Mouse (Mus musculus): ENCODE measurements around the gene Fgr. TPM values are rescaled to one million over a fixed set of nuclear protein-coding genes. Genes with fewer than 3 reads are reported as not detected.
A peak's percentile ranks its signal among the peaks of the same experiment; 100 is the strongest.

The Fgr gene
- polyA plus RNA-seq, 1 experiment from 2014 or later = 0.15 TPM

DNA sequence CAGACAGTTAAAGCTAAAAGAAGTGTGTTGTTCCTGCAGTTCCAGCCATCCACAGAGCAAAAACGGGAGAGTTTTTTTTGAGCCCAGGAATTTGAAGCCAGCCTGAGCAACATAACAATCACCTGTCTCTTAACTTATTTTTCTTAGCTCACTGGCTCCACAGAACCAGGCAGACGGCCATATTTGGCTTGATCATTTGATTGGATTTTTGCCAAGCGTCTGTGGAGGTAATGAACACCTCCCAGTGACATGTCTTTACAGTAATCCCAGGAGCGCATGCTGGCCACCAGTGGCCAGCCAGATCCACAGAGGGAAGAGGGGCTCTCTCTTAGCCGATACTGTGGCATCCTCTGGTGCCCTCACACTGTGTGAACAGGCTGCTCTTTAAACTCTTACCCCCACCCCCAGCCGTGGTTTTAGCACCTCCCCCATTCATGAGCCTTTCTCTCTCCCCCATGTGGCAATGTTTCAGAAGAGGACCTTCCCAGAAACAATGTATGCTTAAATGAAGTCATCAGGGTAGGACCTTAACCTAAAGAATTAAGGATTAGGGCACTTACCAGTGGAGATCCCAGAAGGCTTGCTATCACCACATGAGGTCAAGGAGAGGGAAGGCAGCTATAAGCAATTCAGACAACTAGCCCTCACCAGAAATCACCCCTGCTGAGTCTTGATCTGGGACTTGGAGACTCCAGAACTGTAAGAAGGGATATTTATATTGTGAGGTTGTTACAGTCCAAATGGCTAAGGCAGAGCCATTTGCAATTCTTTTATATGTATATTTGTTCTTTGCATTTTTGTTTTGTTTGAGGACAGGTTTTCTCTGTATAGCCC lies 5.6 kb upstream of the Fgr start:
- DNase-seq (ENCODE audit: low spot score) (no peak), ATAC-seq (ENCODE audit: low FRiP score, low TSS enrichment) (no peak)
- Histone ChIP-seq H3K9ac (ENCODE audit: low read length) (no peak overlapping the region), H3K4me2 (replicated peaks; ENCODE audit: low read depth) (no peak overlapping the region), H3K4me1 (replicated peaks; ENCODE audit: control insufficient read depth, insufficient read depth) (no peaks in the 10 kb centered on the region), H3K36me3 (ENCODE audit: control insufficient read depth, insufficient read depth, low read length) (no peaks in the 10 kb centered on the region), H3K27ac (replicated peaks) (no peak overlapping the region), H3K4me3 (ENCODE audit: low read depth, low read length) (no peak overlapping the region), H3K9me3 (ENCODE audit: control insufficient read depth, low read length) (no peaks in the 10 kb centered on the region), H3K27me3 (ENCODE audit: control insufficient read depth, insufficient read depth, low read length) (no peaks in the 10 kb centered on the region)
- TF ChIP-seq EP300 (optimal IDR thresholded peaks at IDR 0.05) (no peak), CTCF (IDR thresholded peaks at IDR 0.05; ENCODE audit: low read depth) (no peak)
- WGBS = 37% methylated on average over 6 of the region's 6 CpGs

DNA sequence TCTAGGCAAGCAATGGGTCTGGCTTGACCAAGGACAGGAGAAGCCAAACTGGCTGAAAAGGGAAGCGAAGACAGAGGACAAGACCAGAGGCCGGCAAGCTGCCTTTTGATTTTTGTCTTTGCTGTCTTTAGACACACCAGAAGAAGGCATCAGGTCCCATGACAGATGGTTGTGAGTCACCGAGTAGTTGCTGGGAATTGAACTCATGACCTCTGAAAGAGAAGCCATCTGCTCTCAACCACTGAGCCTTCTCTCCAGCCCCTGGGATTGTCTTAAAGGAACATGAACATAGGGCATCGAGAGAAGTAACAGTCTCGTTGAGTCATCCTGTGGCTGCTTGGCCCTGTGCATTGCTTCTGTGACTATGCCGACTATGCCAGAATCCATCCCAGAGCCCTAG lies 2.3 kb upstream of the Fgr start:
- Histone ChIP-seq H3K27me3 (ENCODE audit: control insufficient read depth, insufficient read depth, low read length) (no peaks in the 10 kb centered on the region; the same call in 1 of the 2 replicates), H3K9me3 (ENCODE audit: control insufficient read depth, low read length) (no peaks in the 10 kb centered on the region), H3K9ac (ENCODE audit: low read length) (no peak overlapping the region), H3K4me1 (replicated peaks; ENCODE audit: control insufficient read depth, insufficient read depth) (0 out of 2 replicates have a peak, but pooled peaks cover 2% of the 10 kb centered on the region), H3K27ac (replicated peaks) (no peak overlapping the region), H3K4me3 (ENCODE audit: low read depth, low read length) (no peak overlapping the region), H3K36me3 (ENCODE audit: control insufficient read depth, insufficient read depth, low read length) (no peaks in the 10 kb centered on the region), H3K4me2 (replicated peaks; ENCODE audit: low read depth) (no peak overlapping the region)
- DNase-seq (ENCODE audit: low spot score) = no peak
- no peak for TF ChIP-seq CTCF (IDR thresholded peaks at IDR 0.05; ENCODE audit: low read depth)
- no peak for TF ChIP-seq EP300 (optimal IDR thresholded peaks at IDR 0.05)
- no peak for ATAC-seq (ENCODE audit: low FRiP score, low TSS enrichment)
- 62% methylated on average over 6 of the region's 6 CpGs for WGBS

- Histone ChIP-seq H3K9me3 (ENCODE audit: control insufficient read depth, low read length) (no peaks in the 10 kb centered on the region), H3K4me1 (replicated peaks; ENCODE audit: control insufficient read depth, insufficient read depth) (0 out of 2 replicates have a peak, but pooled peaks cover 2% of the 10 kb centered on the region), H3K9ac (ENCODE audit: low read length) (no peak overlapping the region), H3K27me3 (ENCODE audit: control insufficient read depth, insufficient read depth, low read length) (no peaks in the 10 kb centered on the region; the same call in 1 of the 2 replicates), H3K4me2 (replicated peaks; ENCODE audit: low read depth) (no peak overlapping the region), H3K27ac (replicated peaks) (no peak overlapping the region), H3K36me3 (ENCODE audit: control insufficient read depth, insufficient read depth, low read length) (no peaks in the 10 kb centered on the region), H3K4me3 (ENCODE audit: low read depth, low read length) (no peak overlapping the region)
- WGBS = 68% methylated on average over 3 of the region's 3 CpGs
- DNase-seq (ENCODE audit: low spot score) (no peak), ATAC-seq (ENCODE audit: low FRiP score, low TSS enrichment) (no peak)
- TF ChIP-seq CTCF (IDR thresholded peaks at IDR 0.05; ENCODE audit: low read depth) = no peak
- no peak for TF ChIP-seq EP300 (optimal IDR thresholded peaks at IDR 0.05)
Measured at GRCm38 (mm10) chr4:132972101-132972500, 1.8 kb upstream of the Fgr start.

DNA sequence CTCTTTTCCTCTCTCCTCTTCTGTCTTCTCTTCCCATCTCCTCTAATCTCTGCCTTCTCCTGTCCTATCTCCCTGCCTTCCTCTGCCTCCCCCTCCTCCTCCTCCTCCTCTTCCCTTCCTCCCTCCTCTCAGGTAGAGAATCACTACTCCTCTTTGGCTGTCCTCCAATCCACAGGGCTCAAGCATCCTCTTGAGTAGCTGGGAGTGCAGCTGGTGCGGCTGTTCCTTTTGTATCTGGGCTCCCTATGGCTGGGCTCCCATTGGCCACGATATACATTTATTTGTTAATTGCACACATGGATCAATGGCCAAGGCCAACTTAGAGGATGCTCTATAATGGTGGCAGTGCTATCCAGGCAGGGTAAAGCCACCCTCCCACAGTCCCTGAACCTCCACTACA lies 1.3 kb upstream of the Fgr start:
- H3K4me2 ChIP-seq (replicated peaks; ENCODE audit: low read depth) = no peak overlapping the region
- 0 out of 2 replicates have a peak, but pooled peaks cover 2% of the 10 kb centered on the region for H3K4me1 ChIP-seq (replicated peaks; ENCODE audit: control insufficient read depth, insufficient read depth)
- H3K4me3 ChIP-seq (ENCODE audit: low read depth, low read length) = no peak overlapping the region
- no peaks in the 10 kb centered on the region; the same call in 1 of the 2 replicates for H3K27me3 ChIP-seq (ENCODE audit: control insufficient read depth, insufficient read depth, low read length)
- H3K27ac ChIP-seq (replicated peaks) = no peak overlapping the region
- H3K9me3 ChIP-seq (ENCODE audit: control insufficient read depth, low read length) = no peaks in the 10 kb centered on the region
- ATAC-seq (ENCODE audit: low FRiP score, low TSS enrichment) = no peak
- H3K36me3 ChIP-seq (ENCODE audit: control insufficient read depth, insufficient read depth, low read length) = no peaks in the 10 kb centered on the region
- no peak for DNase-seq (ENCODE audit: low spot score)
- H3K9ac ChIP-seq (ENCODE audit: low read length) = no peak overlapping the region
- no peak for TF ChIP-seq CTCF (IDR thresholded peaks at IDR 0.05; ENCODE audit: low read depth)
- no peak for TF ChIP-seq EP300 (optimal IDR thresholded peaks at IDR 0.05)
- 46% methylated on average over 2 of the region's 2 CpGs for WGBS

DNA sequence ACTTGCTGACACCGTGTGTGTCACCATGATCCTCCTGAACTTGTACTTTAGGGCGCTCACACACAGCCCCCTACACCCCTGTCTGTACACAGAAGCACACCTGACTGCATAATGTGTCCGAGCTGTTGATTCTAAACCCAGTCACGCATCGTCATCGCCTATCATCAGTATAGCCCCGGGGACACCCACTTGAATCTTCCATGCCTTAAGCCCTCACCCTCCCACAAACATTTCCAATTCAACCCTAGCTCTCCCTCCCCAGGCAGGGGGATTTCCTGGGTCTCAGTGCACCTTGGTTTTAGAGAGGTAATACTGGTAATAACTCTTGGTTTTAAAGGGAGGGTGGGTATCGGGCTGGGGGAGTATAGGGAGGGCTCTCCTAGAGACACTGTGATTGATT lies 709 bp upstream of the Fgr start:
- no peak for DNase-seq (ENCODE audit: low spot score)
- no peak for ATAC-seq (ENCODE audit: low FRiP score, low TSS enrichment)
- Histone ChIP-seq H3K4me1 (replicated peaks; ENCODE audit: control insufficient read depth, insufficient read depth) (0 out of 2 replicates have a peak, but pooled peaks cover 2% of the 10 kb centered on the region), H3K9ac (ENCODE audit: low read length) (no peak overlapping the region), H3K4me3 (ENCODE audit: low read depth, low read length) (no peak overlapping the region), H3K27me3 (ENCODE audit: control insufficient read depth, insufficient read depth, low read length) (no peaks in the 10 kb centered on the region; the same call in 1 of the 2 replicates), H3K4me2 (replicated peaks; ENCODE audit: low read depth) (no peak overlapping the region), H3K36me3 (ENCODE audit: control insufficient read depth, insufficient read depth, low read length) (no peaks in the 10 kb centered on the region), H3K27ac (replicated peaks) (no peak overlapping the region), H3K9me3 (ENCODE audit: control insufficient read depth, low read length) (no peaks in the 10 kb centered on the region)
- TF ChIP-seq CTCF (IDR thresholded peaks at IDR 0.05; ENCODE audit: low read depth) = no peak
- no peak for TF ChIP-seq EP300 (optimal IDR thresholded peaks at IDR 0.05)
- WGBS = 57% methylated on average over 8 of the region's 8 CpGs

DNA sequence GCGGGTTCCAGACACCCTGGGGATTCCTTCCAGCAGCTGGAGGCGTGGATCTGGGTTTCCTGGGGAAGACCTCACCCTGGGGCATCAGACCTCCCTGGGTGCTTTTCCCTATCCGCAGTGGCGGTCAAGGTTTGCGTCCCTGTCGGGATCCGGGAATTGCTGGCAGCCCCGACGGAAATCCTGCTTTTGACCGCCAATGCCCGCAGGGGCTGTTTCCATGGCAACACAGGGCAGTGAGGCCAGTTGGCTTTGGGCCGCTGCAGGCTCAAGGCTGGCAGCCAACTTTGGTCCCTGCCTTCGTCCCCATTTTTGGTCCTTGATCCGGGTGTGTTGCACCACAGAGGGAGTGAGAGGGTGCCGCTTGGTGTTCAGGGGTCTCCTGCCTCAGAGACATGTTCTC lies 1.0 kb downstream of the Fgr start:
- Histone ChIP-seq H3K9ac (ENCODE audit: low read length) (peak overlapping the region; percentile 35; the same call in 1 of the 2 replicates), H3K4me2 (replicated peaks; ENCODE audit: low read depth) (peak overlapping the region; percentile 39), H3K9me3 (ENCODE audit: control insufficient read depth, low read length) (no peaks in the 10 kb centered on the region), H3K27me3 (ENCODE audit: control insufficient read depth, insufficient read depth, low read length) (no peaks in the 10 kb centered on the region; the same call in 1 of the 2 replicates), H3K4me3 (ENCODE audit: low read depth, low read length) (no peak overlapping the region), H3K36me3 (ENCODE audit: control insufficient read depth, insufficient read depth, low read length) (no peaks in the 10 kb centered on the region), H3K27ac (replicated peaks) (no peak overlapping the region), H3K4me1 (replicated peaks; ENCODE audit: control insufficient read depth, insufficient read depth) (0 out of 2 replicates have a peak, but pooled peaks cover 2% of the 10 kb centered on the region)
- TF ChIP-seq EP300 (optimal IDR thresholded peaks at IDR 0.05) = no peak
- no peak for TF ChIP-seq CTCF (IDR thresholded peaks at IDR 0.05; ENCODE audit: low read depth)
- peak; percentile 52 for DNase-seq (ENCODE audit: low spot score)
- ATAC-seq (ENCODE audit: low FRiP score, low TSS enrichment) = peak; percentile 17; the same call in 1 of the 2 replicates
- 10% methylated on average over 15 of the region's 15 CpGs for WGBS
